ENCODE assay signal across 10 mouse cellular contexts in the genomic region with DNA sequence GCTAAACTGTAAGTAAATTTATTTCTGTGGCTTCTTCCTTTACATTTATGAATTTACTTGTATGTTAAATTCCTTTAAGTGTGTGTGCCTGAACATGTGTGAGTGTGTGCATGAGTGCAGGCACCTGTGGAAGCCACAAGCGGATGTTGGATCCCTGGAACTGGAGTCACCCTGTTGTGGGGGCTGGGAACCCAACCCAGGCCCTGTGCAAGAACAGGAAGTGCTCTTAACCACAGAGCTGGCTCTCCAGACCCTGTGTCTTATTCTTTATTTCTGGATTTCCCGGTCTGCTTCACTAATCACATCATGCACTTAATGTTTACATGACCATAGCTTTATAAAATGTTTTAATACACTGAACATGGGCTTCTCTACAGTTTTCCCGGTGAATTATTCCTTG.
"Had no signal": no experiment of that assay in that cellular context is flagged by ENCODE, and none has a peak within 500 bp of the region (broad histone marks: within the 10 kb centered on the region; RNA-seq: fewer than 3 reads in every experiment).

No protein-coding gene starts in this region.

- ATAC-seq: intestine, postnatal 0 days; midbrain, embryonic 13.5 days; midbrain, embryonic 16.5 days had no signal

- DNase-seq: kidney, adult 2 months; kidney, postnatal 10 days; kidney, postnatal 4 days; liver, embryonic 13.5 days; lung, adult 2 months; lung, postnatal 14 days; lung, postnatal 4 days had no signal
